ENCODE assay signal across 11 mouse cellular contexts in the genomic region with DNA sequence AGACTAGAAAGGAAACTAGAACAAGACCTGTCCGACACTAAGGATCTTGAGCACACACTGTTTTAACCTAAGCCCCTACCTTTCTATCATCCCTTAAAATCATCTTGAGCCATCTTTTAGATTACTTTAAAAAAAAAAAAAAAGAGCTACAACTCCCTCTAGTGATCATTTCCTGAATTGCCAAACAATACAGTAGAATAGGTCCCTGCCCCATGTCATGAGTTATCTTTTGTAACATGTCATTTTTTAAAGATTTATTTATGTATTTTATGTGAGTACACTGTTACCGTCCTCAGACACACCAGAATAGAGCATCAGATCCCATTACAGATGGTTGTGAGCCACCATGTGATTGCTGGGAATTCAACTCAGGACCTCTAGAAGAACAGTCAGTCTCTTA. TPM values are rescaled to one million over a fixed set of nuclear protein-coding genes. Genes with fewer than 3 reads are reported as not detected.
DNase-seq lines count a peak whose midpoint lies in the region; ATAC-seq and TF ChIP-seq lines count a peak whose summit lies in the region.
"Had no signal": no experiment of that assay in that cellular context is flagged by ENCODE, and none has a peak within 500 bp of the region (broad histone marks: within the 10 kb centered on the region; RNA-seq: fewer than 3 reads in every experiment).

No protein-coding gene starts in this region.

- no peak for TF ChIP-seq POLR2A in CH12.LX (IDR thresholded peaks at IDR 0.05; ENCODE audit: low read depth, low read length)

- WGBS in hindbrain, embryonic 13.5 days, result 62% methylated on average over 2 of the region's 2 CpGs
- 60% methylated on average over 2 of the region's 2 CpGs for WGBS in hindbrain, embryonic 10.5 days

- no peak overlapping the region for H3K4me3 ChIP-seq in hindbrain, embryonic 13.5 days
- H3K4me3 ChIP-seq in hindbrain, embryonic 10.5 days, result no peak overlapping the region
- no peak overlapping the region for H3K4me3 ChIP-seq in CH12.LX (replicated peaks in 1 of 3; ENCODE audit: low read depth in 2 of 3, low read length in 2 of 3, poor library complexity in 1 of 3)
- H3K4me3 ChIP-seq: erythroblast, embryonic 14.5 days; megakaryocyte, embryonic 14.5 days had no signal

- H3K79me2 ChIP-seq in CH12.LX (replicated peaks; ENCODE audit: control insufficient read depth, extremely low read depth, insufficient read depth, poor library complexity, severe bottlenecking), result no peaks in the 10 kb centered on the region

- no peaks in the 10 kb centered on the region for H3K9me3 ChIP-seq in hindbrain, embryonic 13.5 days
- no peaks in the 10 kb centered on the region for H3K9me3 ChIP-seq in hindbrain, embryonic 10.5 days
- H3K9me3 ChIP-seq in CH12.LX (replicated peaks; ENCODE audit: low read length), result no peaks in the 10 kb centered on the region
- H3K9me3 ChIP-seq: megakaryocyte, embryonic 14.5 days had no signal

- H3K4me1 ChIP-seq in hindbrain, embryonic 13.5 days (replicated peaks), result no peaks in the 10 kb centered on the region
- no peaks in the 10 kb centered on the region for H3K4me1 ChIP-seq in hindbrain, embryonic 10.5 days (replicated peaks)
- peaks cover 0 to 8% of the 10 kb centered on the region in 2 experiments; a peak in 3 of 4 replicates for H3K4me1 ChIP-seq in CH12.LX (ENCODE audit: control insufficient read depth in 1 of 2, insufficient read depth in 2 of 2)

- peak; percentile 64 for TF ChIP-seq RAD21 in CH12.LX (IDR thresholded peaks at IDR 0.05; ENCODE audit: low read depth, low read length)

- no peaks in the 10 kb centered on the region for H3K27me3 ChIP-seq in hindbrain, embryonic 13.5 days
- H3K27me3 ChIP-seq in hindbrain, embryonic 10.5 days (ENCODE audit: insufficient read depth, poor library complexity, severe bottlenecking), result no peaks in the 10 kb centered on the region
- no peaks in the 10 kb centered on the region for H3K27me3 ChIP-seq in CH12.LX (replicated peaks)

- 0 out of 2 replicates have a peak, but pooled peaks have one; percentile 63 for ATAC-seq in hindbrain, embryonic 13.5 days (ENCODE audit: low FRiP score)
- peak; percentile 34 for ATAC-seq in inflammation-experienced regulatory T-cells, adult 6 months

- no peak for TF ChIP-seq EP300 in CH12.LX (IDR thresholded peaks at IDR 0.05; ENCODE audit: low read length)

- no peak overlapping the region for H3K27ac ChIP-seq in hindbrain, embryonic 13.5 days
- H3K27ac ChIP-seq in hindbrain, embryonic 10.5 days, result no peak overlapping the region
- no peak overlapping the region for H3K27ac ChIP-seq in CH12.LX (ENCODE audit: insufficient read depth, low read depth)

- H3K4me2 ChIP-seq in hindbrain, embryonic 13.5 days, result no peak overlapping the region
- peak overlapping the region; percentile 61; the same call in 1 of the 2 replicates for H3K4me2 ChIP-seq in CH12.LX (ENCODE audit: insufficient read depth, low read depth, poor library complexity, severe bottlenecking)

- dilution Hi-C loops in CH12.LX (cut with MboI; ENCODE audit: extremely low pct_ligation_motif_present, extremely low pct_unique_long_range_greater_than_20kb, low sequenced_read_pairs), result no loop called here

- H3K36me3 ChIP-seq in hindbrain, embryonic 13.5 days, result no peaks in the 10 kb centered on the region
- H3K36me3 ChIP-seq in hindbrain, embryonic 10.5 days, result no peaks in the 10 kb centered on the region
- H3K36me3 ChIP-seq in CH12.LX (replicated peaks in 1 of 2; ENCODE audit: control insufficient read depth in 1 of 2, insufficient read depth in 1 of 2, low read length in 1 of 2), result peaks cover 10 to 31% of the 10 kb centered on the region in 2 experiments

- DNase-seq in hindbrain, embryonic 10.5 days (ENCODE audit: low spot score), result no peak
- DNase-seq in 3T3-L1 (ENCODE audit: low read depth, low spot score) (peak; percentile 75), CH12.LX (ENCODE audit: extremely low read depth) (no peak)
- no peak for DNase-seq in ovary, postnatal 14 days (ENCODE audit: low spot score)
- DNase-seq in adrenal gland, adult 8-10 months, result no peak
- DNase-seq in frontal cortex, postnatal 25 days (ENCODE audit: low spot score in 2 of 2), result no peak
- DNase-seq: kidney, postnatal 14 days had no signal

- peak in 1 of 2 experiments; percentile 68; a peak in 3 of 4 replicates for TF ChIP-seq CTCF in CH12.LX (conservative IDR thresholded peaks at IDR 0.05 in 1 of 2, IDR thresholded peaks at IDR 0.05 in 1 of 2; ENCODE audit: low read depth in 2 of 2, low read length in 2 of 2)

- in situ Hi-C loops in CH12.LX (cut with MboI; ENCODE audit: low pct_ligation_motif_present, low pct_unique_long_range_greater_than_20kb, low sequenced_read_pairs), result loop anchor here (25.0 kb wide), 1 partner anchor 1069 kb away; a partner anchor contains a TSS

- H3K9ac ChIP-seq in hindbrain, embryonic 13.5 days, result no peak overlapping the region
- H3K9ac ChIP-seq in CH12.LX (ENCODE audit: insufficient read depth, low read depth), result no peak overlapping the region

TF ChIP-seq in CH12.LX, 34 proteins besides CTCF, POLR2A, EP300 and RAD21:
- no peak for TF ChIP-seq HCFC1 (IDR thresholded peaks at IDR 0.05; ENCODE audit: low read depth, low read length)
- TF ChIP-seq SMC3 (IDR thresholded peaks at IDR 0.05; ENCODE audit: low read depth, low read length), result peak; percentile 37
- peak; percentile 95 for TF ChIP-seq ZNF384 (IDR thresholded peaks at IDR 0.05; ENCODE audit: low read depth, low read length)
- TF ChIP-seq BHLHE40 (IDR thresholded peaks at IDR 0.05; ENCODE audit: low read depth, low read length), result no peak

RNA-seq across cellular contexts. Expression of a gene that starts 2.0 kb away (rescaled TPM):
- 0.93 and 1.0 TPM in 2 replicates for polyA plus RNA-seq in hindbrain, embryonic 13.5 days (2015; fragmentation: Nextera tagmentation; extraction: Ambion mirVana)
- 0.63 and 0.89 TPM in 2 replicates for polyA plus RNA-seq in hindbrain, embryonic 10.5 days (2016; fragmentation: Nextera tagmentation; extraction: Ambion mirVana)
- total RNA-seq in CH12.LX (2012; rRNA removed) (1.5 and 1.6 TPM in 2 replicates), CH12.LX (2014; rRNA removed) (1.3 and 1.9 TPM in 2 replicates)
- 3.7 and 3.9 TPM in 2 replicates for polyA plus RNA-seq in CH12.LX (2012; ENCODE audit: insufficient read length, low read depth)
- polyA plus RNA-seq in inflammation-experienced regulatory T-cells, adult 6 months (2017; shearing (Covaris generic)), result 10 to 100 TPM; 15.9 to 41.4 (median 35.3) TPM
- 10 to 100 TPM in 3 of 4 experiments, 1 to 10 TPM in 1; 9.5 to 12.0 (median 10.8) TPM for total RNA-seq in adrenal gland, adult 8-10 months (2022)

RNA-seq across cellular contexts. Expression of a gene that starts 10.2 kb away (rescaled TPM):
- 426 and 444 TPM in 2 replicates for polyA plus RNA-seq in hindbrain, embryonic 13.5 days (2015; fragmentation: Nextera tagmentation; extraction: Ambion mirVana)
- polyA plus RNA-seq in hindbrain, embryonic 10.5 days (2016; fragmentation: Nextera tagmentation; extraction: Ambion mirVana), result 417 and 434 TPM in 2 replicates
- total RNA-seq in CH12.LX (2012; rRNA removed) (1,567 and 1,787 TPM in 2 replicates), CH12.LX (2014; rRNA removed) (914 and 1,083 TPM in 2 replicates)
- polyA plus RNA-seq in CH12.LX (2012; ENCODE audit: insufficient read length, low read depth), result 646 and 928 TPM in 2 replicates
- 1,000 to 10,000 TPM; 1,587 to 2,567 (median 2,159) TPM for polyA plus RNA-seq in inflammation-experienced regulatory T-cells, adult 6 months (2017; shearing (Covaris generic))
- total RNA-seq in adrenal gland, adult 8-10 months (2022), result 100 to 1,000 TPM; 411 to 520 (median 488) TPM

RNA-seq across cellular contexts. Expression of a gene that starts 37.4 kb away (rescaled TPM):
- polyA plus RNA-seq in hindbrain, embryonic 13.5 days (2015; fragmentation: Nextera tagmentation; extraction: Ambion mirVana), result 14.3 and 15.6 TPM in 2 replicates
- polyA plus RNA-seq in hindbrain, embryonic 10.5 days (2016; fragmentation: Nextera tagmentation; extraction: Ambion mirVana), result 14.2 and 15.2 TPM in 2 replicates
- total RNA-seq in CH12.LX (2012; rRNA removed) (12.6 and 13.1 TPM in 2 replicates), CH12.LX (2014; rRNA removed) (25.4 and 27.6 TPM in 2 replicates)
- 19.4 and 21.2 TPM in 2 replicates for polyA plus RNA-seq in CH12.LX (2012; ENCODE audit: insufficient read length, low read depth)
- polyA plus RNA-seq in inflammation-experienced regulatory T-cells, adult 6 months (2017; shearing (Covaris generic)), result 10 to 100 TPM; 18.1 to 22.5 (median 21.9) TPM
- 10 to 100 TPM; 33.2 to 42.6 (median 37.3) TPM for total RNA-seq in adrenal gland, adult 8-10 months (2022)

RNA-seq across cellular contexts. Expression of a gene that starts 42.8 kb away (rescaled TPM):
- 0.12 TPM in 1 of 2 replicates, not detected in the other for polyA plus RNA-seq in hindbrain, embryonic 13.5 days (2015; fragmentation: Nextera tagmentation; extraction: Ambion mirVana)
- 0.07 TPM in 1 of 2 replicates, not detected in the other for polyA plus RNA-seq in hindbrain, embryonic 10.5 days (2016; fragmentation: Nextera tagmentation; extraction: Ambion mirVana)
- total RNA-seq in CH12.LX (2012; rRNA removed) (0.04 TPM in 1 of 2 replicates, not detected in the other), CH12.LX (2014; rRNA removed) (0.11 TPM in 1 of 2 replicates, not detected in the other)
- polyA plus RNA-seq in CH12.LX (2012; ENCODE audit: insufficient read length, low read depth), result 0.09 and 0.10 TPM in 2 replicates
- not detected for polyA plus RNA-seq in inflammation-experienced regulatory T-cells, adult 6 months (2017; shearing (Covaris generic))
- 10 to 100 TPM; 12.9 to 50.2 (median 30.7) TPM for total RNA-seq in adrenal gland, adult 8-10 months (2022)
- polyA plus RNA-seq: erythroblast, embryonic 14.5 days had no signal
